Mouse (Mus musculus) forebrain, embryonic 14.5 days (tissue): ENCODE measurements around the gene Cacna2d4. TPM values are rescaled to one million over a fixed set of nuclear protein-coding genes. Genes with fewer than 3 reads are reported as not detected.
A peak's percentile ranks its signal among the peaks of the same experiment; 100 is the strongest.

ENCODE experiments used
- ATAC-seq: fragments of 200-750 bp; cut with Nextera tagmentation; 2 replicates; pipeline ENCODE4 v1.8.0; 2017; ENCODE audit warnings: mild to moderate bottlenecking, moderate library complexity
- DNase-seq: peaks from one replicate; pipeline ENCODE4 v3.0.0-alpha.2; 2015; ENCODE audit warnings: low spot score
- H3K27ac ChIP-seq: fragments of 300-500 bp; sonication (generic); 2 replicates; pipeline ENCODE4 v1.5.1; 2014; ENCODE audit warnings: low read depth, mild to moderate bottlenecking, control low read depth, low read length, moderate library complexity
- H3K27me3 ChIP-seq: fragments of 300-500 bp; sonication (generic); replicated peaks from 2 replicates; pipeline ENCODE4 v1.6.1; 2014; ENCODE audit warnings: low read length, control low read depth, mixed read lengths; ENCODE audit not compliant: control insufficient read depth, insufficient read depth
- H3K36me3 ChIP-seq: fragments of 300-500 bp; sonication (generic); 2 replicates; pipeline ENCODE4 v1.6.1; 2014; ENCODE audit warnings: low read length, control low read depth; ENCODE audit not compliant: control insufficient read depth, insufficient read depth
- H3K4me1 ChIP-seq: fragments of 300-500 bp; sonication (generic); 2 replicates; pipeline ENCODE4 v1.6.1; 2014; ENCODE audit warnings: antibody characterized with exemption, low read length, control low read depth; ENCODE audit not compliant: control insufficient read depth, insufficient read depth
- H3K4me2 ChIP-seq: fragments of 300-500 bp; sonication (generic); 2 replicates; pipeline ENCODE4 v1.6.1; 2014; ENCODE audit warnings: mild to moderate bottlenecking, control low read depth, low read length
- H3K4me3 ChIP-seq: fragments of 300-500 bp; sonication (generic); 2 replicates; pipeline ENCODE4 v1.5.1; 2014; ENCODE audit warnings: low read depth, low read length, control low read depth
- H3K9ac ChIP-seq: fragments of 300-500 bp; sonication (generic); 2 replicates; pipeline ENCODE4 v1.6.1; 2014; ENCODE audit warnings: mild to moderate bottlenecking, low read length, control low read depth, moderate library complexity
- H3K9me3 ChIP-seq: fragments of 300-500 bp; sonication (generic); replicated peaks from 2 replicates; pipeline ENCODE4 v1.6.1; 2016; ENCODE audit warnings: low read length, control low read depth, mixed read lengths; ENCODE audit not compliant: control insufficient read depth
- WGBS: fragments of 180-500 bp; shearing (Covaris S2); extraction: QIAGEN DNeasy Blood & Tissue Kit; methylation state at CpG from one replicate; pipeline ENCODE4 v1.1.7; 2014; 5-methylcytosine and 5-hydroxymethylcytosine counted together
- polyA plus RNA-seq: library from polyadenylated mRNA; unstranded; fragments of >200 nt; fragmentation: Nextera tagmentation; extraction: Ambion mirVana; gene quantifications from 2 replicates; pipeline ENCODE4 v1.2.1, GENCODE M21; 2014

Gene Cacna2d4
- polyA plus RNA-seq, 1 experiment from 2014 or later, result 0.10 TPM

- peaks cover under 1% of the 10 kb centered on the region; the same call in 1 of the 2 replicates for H3K36me3 ChIP-seq
- no peak overlapping the region for H3K27ac ChIP-seq
- H3K9ac ChIP-seq, result no peak overlapping the region
- H3K9me3 ChIP-seq, result no peaks in the 10 kb centered on the region
- H3K4me3 ChIP-seq, result no peak overlapping the region
- H3K4me2 ChIP-seq, result no peak overlapping the region
- 0 out of 2 replicates have a peak, but pooled peaks cover 4% of the 10 kb centered on the region for H3K4me1 ChIP-seq
- DNase-seq (no peak), ATAC-seq (no peak)
- WGBS, result 94% methylated on average over 8 of the region's 8 CpGs
- H3K27me3 ChIP-seq, result no peaks in the 10 kb centered on the region
Observed at GRCm38 (mm10) chr6:119227001-119227400, 9.3 kb upstream of the Cacna2d4 start.

- ATAC-seq (no peak), DNase-seq (no peak)
- no peaks in the 10 kb centered on the region for H3K27me3 ChIP-seq
- H3K4me2 ChIP-seq, result no peak overlapping the region
- H3K9me3 ChIP-seq, result no peaks in the 10 kb centered on the region
- H3K9ac ChIP-seq, result no peak overlapping the region
- H3K4me1 ChIP-seq, result 0 out of 2 replicates have a peak, but pooled peaks cover 4% of the 10 kb centered on the region
- no peaks in the 10 kb centered on the region for H3K36me3 ChIP-seq
- no peak overlapping the region for H3K4me3 ChIP-seq
- WGBS, result 83% methylated on average over 11 of the region's 11 CpGs
- H3K27ac ChIP-seq, result no peak overlapping the region
Observed at GRCm38 (mm10) chr6:119228861-119229603, 7.3 kb upstream of the Cacna2d4 start.

DNA sequence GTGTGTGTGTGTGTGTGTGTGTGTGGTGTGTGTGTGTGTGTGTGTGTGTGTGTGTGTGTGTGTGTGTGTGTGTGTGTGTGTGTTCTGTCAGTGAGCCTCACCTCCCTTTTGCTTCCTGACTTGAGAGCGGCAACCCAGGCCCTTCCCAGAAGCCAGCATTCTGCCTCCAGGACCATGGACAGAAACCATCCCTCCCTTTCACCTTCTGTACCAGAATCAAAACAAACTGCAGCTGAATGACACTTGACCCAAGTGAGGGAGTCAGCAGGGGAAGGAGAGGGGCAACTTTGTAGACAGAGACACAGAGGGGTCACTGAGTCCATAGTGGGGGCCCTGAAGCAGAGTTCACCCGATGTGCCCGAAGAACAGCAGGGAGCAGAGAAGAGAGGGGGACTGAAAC is 3.3 kb upstream of the Cacna2d4 start:
- H3K4me1 ChIP-seq, result peaks cover 9% of the 10 kb centered on the region; the same call in 1 of the 2 replicates
- H3K27ac ChIP-seq, result no peak overlapping the region
- H3K4me2 ChIP-seq, result no peak overlapping the region
- no peaks in the 10 kb centered on the region for H3K27me3 ChIP-seq
- H3K4me3 ChIP-seq, result no peak overlapping the region
- no peaks in the 10 kb centered on the region for H3K9me3 ChIP-seq
- no peaks in the 10 kb centered on the region for H3K36me3 ChIP-seq
- WGBS, result 51% methylated on average over 3 of the region's 3 CpGs
- ATAC-seq, result no peak
- no peak for DNase-seq
- no peak overlapping the region for H3K9ac ChIP-seq

GRCm38 (mm10) chr6:119235441-119235840 is 885 bp upstream of the Cacna2d4 start:
- Histone ChIP-seq H3K27ac (no peak overlapping the region), H3K27me3 (no peaks in the 10 kb centered on the region), H3K4me2 (no peak overlapping the region), H3K9me3 (no peaks in the 10 kb centered on the region), H3K36me3 (no peaks in the 10 kb centered on the region), H3K4me3 (no peak overlapping the region), H3K9ac (no peak overlapping the region), H3K4me1 (peaks cover 9% of the 10 kb centered on the region; the same call in 1 of the 2 replicates)
- DNase-seq (no peak), ATAC-seq (no peak)
- 86% methylated on average over 5 of the region's 5 CpGs for WGBS

- no peaks in the 10 kb centered on the region for H3K27me3 ChIP-seq
- peak; percentile 85 for DNase-seq
- no peak overlapping the region for H3K4me2 ChIP-seq
- no peak overlapping the region for H3K9ac ChIP-seq
- H3K4me1 ChIP-seq, result peaks cover 9% of the 10 kb centered on the region; the same call in 1 of the 2 replicates
- H3K36me3 ChIP-seq, result no peaks in the 10 kb centered on the region
- WGBS, result 33% methylated on average over 8 of the region's 8 CpGs
- peak; percentile 95 for ATAC-seq
- H3K9me3 ChIP-seq, result no peaks in the 10 kb centered on the region
- no peak overlapping the region for H3K4me3 ChIP-seq
- H3K27ac ChIP-seq, result peak overlapping the region; percentile 31; the same call in 1 of the 2 replicates
Observed at GRCm38 (mm10) chr6:119237427-119237989, 1.2 kb downstream of the Cacna2d4 start.

DNA sequence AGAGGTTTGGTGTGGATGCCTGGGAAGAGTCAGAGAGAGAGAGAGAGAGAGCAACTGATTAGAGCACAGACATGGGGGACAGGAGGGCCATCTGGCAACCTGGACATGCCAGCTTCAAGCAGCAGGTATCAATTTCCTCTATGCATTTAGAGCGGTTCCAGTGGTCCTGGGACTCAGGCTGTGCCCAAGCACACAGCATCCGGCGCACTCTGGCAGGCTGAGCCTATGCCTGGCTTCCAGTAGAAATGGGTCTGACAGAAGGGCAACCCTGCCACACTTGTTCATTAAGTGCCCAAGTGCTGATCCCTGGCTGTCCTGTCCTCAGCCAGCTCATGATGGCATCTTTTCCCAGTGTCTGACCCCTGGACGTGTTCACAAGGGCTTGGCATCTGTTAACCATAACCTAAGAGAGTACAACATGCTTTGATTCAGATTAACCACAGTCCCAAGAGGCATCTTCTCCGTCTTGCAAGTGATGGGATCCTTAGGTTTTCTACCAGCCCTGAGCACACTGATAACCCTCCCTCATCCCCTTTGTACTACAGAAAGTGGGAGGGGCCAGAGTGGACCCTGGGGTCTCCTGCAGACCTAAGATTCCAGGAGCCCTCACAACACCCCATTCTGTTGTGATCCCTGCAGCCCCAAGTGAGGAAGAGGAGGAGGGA is 3.1 kb downstream of the Cacna2d4 start:
- no peaks in the 10 kb centered on the region for H3K9me3 ChIP-seq
- 89% methylated on average over 5 of the region's 5 CpGs for WGBS
- no peak overlapping the region for H3K9ac ChIP-seq
- H3K27me3 ChIP-seq, result no peaks in the 10 kb centered on the region
- peaks cover 9% of the 10 kb centered on the region; the same call in 1 of the 2 replicates for H3K4me1 ChIP-seq
- no peak overlapping the region for H3K27ac ChIP-seq
- H3K4me2 ChIP-seq, result no peak overlapping the region
- no peaks in the 10 kb centered on the region for H3K36me3 ChIP-seq
- DNase-seq (no peak), ATAC-seq (no peak)
- H3K4me3 ChIP-seq, result no peak overlapping the region

DNA sequence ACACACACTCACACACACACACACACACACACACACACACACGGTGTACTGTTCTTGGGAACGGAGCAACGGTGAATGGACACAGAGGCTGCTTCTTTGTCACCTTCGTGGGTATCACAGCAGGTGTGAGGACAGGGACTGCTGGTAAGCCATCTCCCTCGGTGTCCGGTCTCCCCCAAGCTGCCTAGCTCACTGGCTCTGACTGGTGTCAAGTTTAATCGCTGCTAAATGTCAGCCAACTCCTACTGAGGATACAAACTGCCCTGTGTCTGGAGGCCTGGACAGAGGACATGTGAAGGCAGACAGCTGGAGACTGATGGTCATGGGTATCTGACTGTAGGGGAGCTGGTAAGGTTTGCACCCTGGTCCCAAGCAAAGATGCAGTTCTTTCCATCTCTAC is 3.9 kb downstream of the Cacna2d4 start:
- Histone ChIP-seq H3K4me2 (no peak overlapping the region), H3K4me3 (no peak overlapping the region), H3K27ac (no peak overlapping the region), H3K9me3 (no peaks in the 10 kb centered on the region), H3K9ac (no peak overlapping the region), H3K36me3 (no peaks in the 10 kb centered on the region), H3K27me3 (no peaks in the 10 kb centered on the region), H3K4me1 (peaks cover 9% of the 10 kb centered on the region; the same call in 1 of the 2 replicates)
- no peak for DNase-seq
- 86% methylated on average over 7 of the region's 7 CpGs for WGBS
- ATAC-seq, result no peak

- ATAC-seq (no peak), DNase-seq (no peak)
- Histone ChIP-seq H3K4me3 (no peak overlapping the region), H3K4me2 (no peak overlapping the region), H3K27me3 (no peaks in the 10 kb centered on the region), H3K4me1 (peaks cover 9% of the 10 kb centered on the region; the same call in 1 of the 2 replicates), H3K9ac (no peak overlapping the region), H3K27ac (no peak overlapping the region), H3K36me3 (no peaks in the 10 kb centered on the region), H3K9me3 (no peaks in the 10 kb centered on the region; the same call in 1 of the 2 replicates)
- WGBS, result 75% methylated on average over 21 of the region's 21 CpGs
Observed at GRCm38 (mm10) chr6:119240871-119241705, 4.8 kb downstream of the Cacna2d4 start.
